Mouse (Mus musculus) MEL (cell line): Measurements from ENCODE around the gene Creb5.

ENCODE experiments used
- CTCF ChIP-seq, 3 experiments: IDR thresholded peaks in 2 of 3; conservative IDR thresholded peaks in 1 of 3; 2 replicates each; pipeline ENCODE4 v1.5.1; 2011 to 2012; ENCODE audit warnings: low read length in 3 of 3, low read depth in 2 of 3, mild to moderate bottlenecking in 2 of 3, improper control_type of control experiment in 1 of 3, inconsistent platforms in 1 of 3, mixed read lengths in 1 of 3, moderate library complexity in 1 of 3; ENCODE audit not compliant: control insufficient read depth in 1 of 3, insufficient read depth in 1 of 3, poor library complexity in 1 of 3, severe bottlenecking in 1 of 3
- E2F4 ChIP-seq: IDR thresholded peaks from 2 replicates; pipeline ENCODE4 v1.6.1; 2011; ENCODE audit warnings: low read depth, low read length, improper control_type of control experiment, borderline replicate concordance
- GATA1 ChIP-seq: IDR thresholded peaks from 2 replicates; pipeline ENCODE4 v1.6.1; 2011; ENCODE audit warnings: low read depth, low read length, improper control_type of control experiment
- MAX ChIP-seq: IDR thresholded peaks from 2 replicates; pipeline ENCODE4 v1.6.1; 2011; ENCODE audit warnings: low read length, improper control_type of control experiment
- POLR2A ChIP-seq, 2 experiments: IDR thresholded peaks; 2 replicates each; pipeline ENCODE4 v1.6.1; 2011 to 2012; ENCODE audit warnings: low read length in 2 of 2, mild to moderate bottlenecking in 2 of 2, control low read depth in 1 of 2, improper control_type of control experiment in 1 of 2, low read depth in 1 of 2, moderate library complexity in 1 of 2; ENCODE audit not compliant: control insufficient read depth in 1 of 2, insufficient read depth in 1 of 2, poor library complexity in 1 of 2
- TAL1 ChIP-seq: IDR thresholded peaks from 2 replicates; pipeline ENCODE4 v1.6.1; 2012; ENCODE audit warnings: mild to moderate bottlenecking, inconsistent platforms, low read length, moderate library complexity, mixed read lengths

DNA sequence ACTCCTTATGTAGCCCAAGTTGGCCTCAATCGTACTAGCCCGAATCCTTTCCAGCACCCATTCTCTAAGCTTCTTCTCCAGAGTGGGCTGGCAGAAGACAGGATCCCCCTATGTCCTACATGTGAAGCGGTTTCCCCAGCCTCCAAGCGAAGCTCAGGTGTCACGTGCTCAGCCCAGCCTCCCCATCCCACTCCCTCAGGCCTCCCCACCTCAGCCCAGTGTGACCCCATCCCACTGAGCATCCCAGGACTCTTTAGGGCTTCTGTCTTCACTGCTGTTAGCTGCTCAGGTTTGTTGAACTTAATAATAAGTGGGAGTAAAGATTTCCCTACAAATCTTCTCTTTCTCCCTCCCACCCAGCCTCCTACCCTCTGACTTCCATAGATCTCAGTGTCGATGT lies 261.2 kb downstream of the Creb5 start:
- no peak for TF ChIP-seq TAL1
- no peak for TF ChIP-seq E2F4
- TF ChIP-seq CTCF (IDR thresholded peaks at IDR 0.05 in 2 of 3, conservative IDR thresholded peaks at IDR 0.05 in 1 of 3; ENCODE audit: control insufficient read depth in 1 of 3, insufficient read depth in 1 of 3, low read depth in 2 of 3, low read length in 3 of 3, poor library complexity in 1 of 3, severe bottlenecking in 1 of 3), result no peak
- TF ChIP-seq POLR2A (IDR thresholded peaks at IDR 0.05; ENCODE audit: control insufficient read depth in 1 of 2, insufficient read depth in 1 of 2, low read depth in 1 of 2, low read length in 2 of 2, poor library complexity in 1 of 2), result no peak
- no peak for TF ChIP-seq MAX
- no peak for TF ChIP-seq GATA1
